Mouse (Mus musculus): ENCODE data around the gene Slc35b1. TPM values are rescaled to one million over a fixed set of nuclear protein-coding genes. Genes with fewer than 3 reads are reported as not detected.

Slc35b1 gene
- total and polyA plus RNA-seq, 3 experiments, result 47.0 to 125 (median 75.1) TPM

- H3K27ac ChIP-seq (ENCODE audit: insufficient read depth, low read depth), result no peak overlapping the region
- H3K4me3 ChIP-seq (replicated peaks in 1 of 3; ENCODE audit: low read depth in 2 of 3, low read length in 2 of 3, poor library complexity in 1 of 3), result no peak overlapping the region
- dilution Hi-C loops (cut with MboI; ENCODE audit: extremely low pct_ligation_motif_present, extremely low pct_unique_long_range_greater_than_20kb, low sequenced_read_pairs), result no loop called here
- no peaks in the 10 kb centered on the region for H3K79me2 ChIP-seq (replicated peaks; ENCODE audit: control insufficient read depth, extremely low read depth, insufficient read depth, poor library complexity, severe bottlenecking)
- H3K4me2 ChIP-seq (ENCODE audit: insufficient read depth, low read depth, poor library complexity, severe bottlenecking), result no peak overlapping the region
- no peaks in the 10 kb centered on the region for H3K9me3 ChIP-seq (replicated peaks; ENCODE audit: low read length)
- H3K9ac ChIP-seq (ENCODE audit: insufficient read depth, low read depth), result no peak overlapping the region
- TF ChIP-seq HCFC1 (IDR thresholded peaks at IDR 0.05; ENCODE audit: low read depth, low read length), result no peak
- no peak for TF ChIP-seq POLR2A (IDR thresholded peaks at IDR 0.05; ENCODE audit: low read depth, low read length)
- TF ChIP-seq EP300 (IDR thresholded peaks at IDR 0.05; ENCODE audit: low read length), result no peak
- TF ChIP-seq ZKSCAN1 (IDR thresholded peaks at IDR 0.05; ENCODE audit: borderline replicate concordance, low read depth, low read length), result no peak
- TF ChIP-seq IRF4 (IDR thresholded peaks at IDR 0.05; ENCODE audit: low read depth, low read length), result no peak
- TF ChIP-seq ZMIZ1 (IDR thresholded peaks at IDR 0.05; ENCODE audit: low read depth, low read length), result no peak
- TF ChIP-seq MXI1 (IDR thresholded peaks at IDR 0.05; ENCODE audit: low read depth, low read length), result 0 out of 2 replicates have a peak, but pooled peaks have one; percentile 31
- H3K27me3 ChIP-seq (replicated peaks), result peaks cover 44% of the 10 kb centered on the region
- no peak for DNase-seq (ENCODE audit: extremely low read depth)
- in situ Hi-C loops (cut with MboI; ENCODE audit: low pct_ligation_motif_present, low pct_unique_long_range_greater_than_20kb, low sequenced_read_pairs), result no loop called here
- peaks cover 3 to 13% of the 10 kb centered on the region in 2 experiments; a peak in 2 of 4 replicates for H3K4me1 ChIP-seq (ENCODE audit: control insufficient read depth in 1 of 2, insufficient read depth in 2 of 2)
- no peaks in the 10 kb centered on the region for H3K36me3 ChIP-seq (replicated peaks in 1 of 2; ENCODE audit: control insufficient read depth in 1 of 2, insufficient read depth in 1 of 2, low read length in 1 of 2)
These were observed 27.8 kb upstream of the Slc35b1 start for GRCm38 (mm10) chr11:95356469-95357273.

DNA sequence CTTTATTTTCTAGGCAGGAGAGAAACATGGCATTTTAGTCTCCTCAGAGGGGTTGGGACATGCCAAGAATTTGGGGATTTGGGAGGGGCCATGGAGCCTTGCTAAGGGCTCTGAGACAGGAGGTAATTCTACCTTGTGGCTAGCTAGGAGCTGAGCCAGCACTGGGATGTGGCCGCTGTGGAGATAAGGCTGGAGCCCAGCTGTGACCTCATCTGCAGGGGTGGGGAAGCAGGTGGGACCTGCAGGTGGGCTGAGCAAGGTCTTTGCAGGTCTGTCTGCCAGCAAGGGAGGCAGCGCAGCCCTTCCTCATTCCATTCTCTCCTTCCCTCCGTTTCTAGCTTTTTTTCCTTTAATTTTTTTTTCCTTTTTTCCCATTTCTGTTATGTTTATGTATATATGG is 26.2 kb upstream of the Slc35b1 start:
- Histone ChIP-seq H3K9ac (ENCODE audit: insufficient read depth, low read depth) (no peak overlapping the region), H3K4me2 (ENCODE audit: insufficient read depth, low read depth, poor library complexity, severe bottlenecking) (no peak overlapping the region), H3K36me3 (replicated peaks in 1 of 2; ENCODE audit: control insufficient read depth in 1 of 2, insufficient read depth in 1 of 2, low read length in 1 of 2) (no peaks in the 10 kb centered on the region), H3K4me3 (replicated peaks in 1 of 3; ENCODE audit: low read depth in 2 of 3, low read length in 2 of 3, poor library complexity in 1 of 3) (no peak overlapping the region), H3K9me3 (replicated peaks; ENCODE audit: low read length) (no peaks in the 10 kb centered on the region), H3K79me2 (replicated peaks; ENCODE audit: control insufficient read depth, extremely low read depth, insufficient read depth, poor library complexity, severe bottlenecking) (no peaks in the 10 kb centered on the region), H3K4me1 (ENCODE audit: control insufficient read depth in 1 of 2, insufficient read depth in 2 of 2) (peaks cover 3 to 13% of the 10 kb centered on the region in 2 experiments; a peak in 2 of 4 replicates), H3K27me3 (replicated peaks) (peaks cover 49% of the 10 kb centered on the region), H3K27ac (ENCODE audit: insufficient read depth, low read depth) (no peak overlapping the region)
- no peak for DNase-seq (ENCODE audit: extremely low read depth)
- in situ Hi-C loops (cut with MboI; ENCODE audit: low pct_ligation_motif_present, low pct_unique_long_range_greater_than_20kb, low sequenced_read_pairs) (no loop called here), dilution Hi-C loops (cut with MboI; ENCODE audit: extremely low pct_ligation_motif_present, extremely low pct_unique_long_range_greater_than_20kb, low sequenced_read_pairs) (no loop called here)
- TF ChIP-seq TCF12 (IDR thresholded peaks at IDR 0.05; ENCODE audit: low read depth, low read length) (no peak), E2F4 (IDR thresholded peaks at IDR 0.05; ENCODE audit: insufficient replicate concordance, low read depth, low read length) (no peak), CTCF (conservative IDR thresholded peaks at IDR 0.05 in 1 of 2, IDR thresholded peaks at IDR 0.05 in 1 of 2; ENCODE audit: low read depth in 2 of 2, low read length in 2 of 2) (no peak), SMC3 (IDR thresholded peaks at IDR 0.05; ENCODE audit: low read depth, low read length) (no peak), MAZ (IDR thresholded peaks at IDR 0.05; ENCODE audit: low read depth, low read length) (no peak), GABPA (IDR thresholded peaks at IDR 0.05; ENCODE audit: insufficient replicate concordance, low read depth, low read length) (no peak), MXI1 (IDR thresholded peaks at IDR 0.05; ENCODE audit: low read depth, low read length) (no peak), CHD2 (IDR thresholded peaks at IDR 0.05; ENCODE audit: low read length) (no peak), IRF4 (IDR thresholded peaks at IDR 0.05; ENCODE audit: low read depth, low read length) (no peak), MEF2A (IDR thresholded peaks at IDR 0.05; ENCODE audit: borderline replicate concordance, low read depth, low read length) (no peak), BHLHE40 (IDR thresholded peaks at IDR 0.05; ENCODE audit: low read depth, low read length) (no peak), RCOR1 (conservative IDR thresholded peaks at IDR 0.05; ENCODE audit: low read depth, low read length) (no peak), NELFE (IDR thresholded peaks at IDR 0.05; ENCODE audit: low read depth, low read length) (no peak)

Data from CH12.LX (cell line).